Mouse (Mus musculus): ENCODE results near the gene Sec24a.

Sec24a gene

DNA sequence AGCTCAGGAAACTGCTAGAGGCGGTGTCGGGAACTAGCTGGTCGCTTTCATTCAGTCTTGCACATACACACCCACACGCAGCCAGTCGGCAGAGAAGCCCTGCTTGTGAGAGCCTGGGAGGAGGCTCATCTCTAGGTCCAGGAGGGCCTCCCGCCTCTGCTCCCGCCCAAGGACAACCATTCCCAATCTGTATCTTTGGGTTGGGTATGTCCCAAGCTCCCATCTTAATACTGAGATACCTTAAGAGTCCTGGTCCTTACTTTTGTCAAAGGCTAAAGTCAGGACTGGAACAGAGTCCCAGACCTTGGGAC, 113.6 kb downstream of the Sec24a start:
- no peak for DNase-seq (ENCODE audit: low spot score)

DNA sequence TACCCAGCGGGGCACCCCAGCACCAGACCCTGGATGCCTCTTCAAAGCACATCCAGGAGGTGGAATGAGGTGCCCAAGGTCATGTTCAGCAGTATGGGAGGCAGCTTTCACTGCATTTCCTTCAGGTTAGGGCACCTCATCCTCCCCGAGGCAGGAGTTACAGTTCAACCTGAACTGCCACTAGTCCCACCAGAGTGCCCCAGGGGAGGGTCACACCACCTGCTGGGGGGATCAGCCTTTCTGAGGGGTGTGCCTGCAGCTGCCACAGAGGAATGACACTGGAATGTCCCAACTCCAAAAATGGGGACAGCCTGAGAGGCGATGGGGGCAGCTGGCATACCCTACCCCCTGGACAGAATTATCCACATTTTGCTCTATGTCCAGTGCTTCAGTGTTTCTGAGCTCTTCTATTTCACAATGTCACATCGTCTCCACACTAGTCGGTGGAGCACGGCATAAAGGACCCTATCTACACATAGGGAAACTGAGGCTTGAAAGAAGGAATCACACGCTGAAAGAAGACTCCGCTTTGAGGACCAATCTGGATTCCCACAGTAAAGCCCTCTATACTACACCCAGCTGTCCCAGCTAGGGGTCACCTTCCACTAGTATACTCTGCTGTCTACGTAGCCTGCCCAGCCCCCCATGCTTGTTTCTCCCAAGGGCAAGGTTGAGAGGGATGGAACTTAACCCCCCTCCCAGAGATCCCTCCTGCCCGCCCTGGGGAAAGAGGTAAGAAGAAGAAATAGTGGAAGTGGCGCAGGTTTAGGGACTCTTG, 114.1 kb downstream of the Sec24a start:
- DNase-seq (ENCODE audit: low spot score), result no peak

DNA sequence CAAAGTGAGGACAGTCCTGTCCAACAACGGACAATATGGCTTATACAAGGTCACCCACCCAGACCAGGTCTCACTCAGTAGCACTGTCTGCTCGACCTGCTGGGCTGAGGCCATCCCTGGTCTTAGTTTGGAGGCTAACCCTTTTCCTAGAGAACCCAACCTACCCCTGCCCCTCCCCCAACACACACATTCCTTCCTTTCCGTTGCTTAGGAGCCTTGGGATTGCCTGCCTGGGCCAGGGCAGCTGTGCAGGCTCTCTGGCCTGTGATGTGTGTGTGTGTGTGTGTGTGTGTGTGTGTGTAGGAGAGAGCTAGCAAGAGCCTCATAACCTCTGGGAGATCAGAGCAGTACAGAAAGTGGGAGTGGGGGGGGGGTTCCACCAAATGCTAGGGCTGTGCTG, 114.9 kb downstream of the Sec24a start:
- no peak for DNase-seq (ENCODE audit: low spot score)

DNA sequence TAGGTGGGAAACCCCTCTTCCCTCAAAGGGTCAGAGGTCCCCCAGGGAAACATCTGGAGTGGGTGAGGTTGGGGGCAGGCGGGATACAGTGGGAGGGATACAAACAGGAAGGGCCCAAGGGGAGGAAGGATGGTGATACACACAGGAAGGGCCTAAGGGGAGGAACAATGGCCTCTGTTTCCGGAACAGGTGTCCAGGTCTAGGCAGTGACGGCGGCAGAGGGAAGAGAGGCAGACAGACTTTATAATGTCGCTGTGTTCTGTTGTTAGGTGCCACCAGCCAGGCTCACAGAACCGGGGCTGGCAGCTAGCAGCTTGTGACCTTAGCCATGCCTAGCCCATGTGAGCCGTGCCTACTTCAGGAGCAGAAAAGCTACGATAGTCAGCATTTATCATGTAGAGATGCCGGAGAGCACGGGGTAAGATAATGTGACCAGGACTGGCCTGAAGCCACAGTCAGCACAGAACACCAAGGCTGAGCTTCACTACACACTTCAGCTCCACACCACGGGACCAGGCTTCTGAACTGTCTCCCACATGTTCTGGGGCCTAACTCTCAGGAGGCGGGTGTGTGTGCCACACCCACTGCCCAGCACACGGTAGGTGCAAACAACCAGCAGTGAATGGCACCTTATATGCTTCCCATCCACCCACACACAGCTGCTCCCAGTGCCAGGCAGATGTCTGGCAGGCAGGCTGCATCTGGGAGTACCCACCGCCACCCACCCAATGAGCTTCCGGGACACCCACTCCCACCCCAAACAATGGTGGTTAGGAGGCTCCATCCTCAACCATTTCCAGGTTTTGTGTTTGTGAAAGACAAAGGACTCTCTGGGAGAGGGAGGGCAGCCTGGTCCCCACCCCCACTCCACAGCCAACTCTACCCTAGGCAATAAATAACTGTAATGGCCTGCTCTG, 116.4 kb downstream of the Sec24a start:
- DNase-seq (ENCODE audit: low spot score), result no peak

DNA sequence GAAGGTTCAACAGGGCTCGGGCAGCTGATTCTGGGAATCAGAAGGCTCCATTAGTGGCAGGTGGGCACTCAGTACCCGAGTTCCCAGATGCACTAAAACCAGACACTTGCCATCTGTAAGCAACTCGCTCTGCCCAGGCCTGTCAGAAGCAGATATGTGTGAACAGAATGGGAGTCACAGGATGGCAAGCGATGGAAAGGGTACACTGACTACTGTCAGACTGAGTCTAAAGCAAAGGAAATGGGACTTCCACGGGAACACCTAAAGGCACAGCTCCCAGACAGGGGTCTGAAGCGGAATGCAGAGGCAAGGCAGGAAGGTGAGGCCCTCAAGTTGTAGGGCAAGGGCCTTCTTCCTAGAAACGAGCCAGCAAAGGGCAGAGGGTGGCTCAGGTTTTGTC, 117.2 kb downstream of the Sec24a start:
- DNase-seq (ENCODE audit: low spot score), result no peak

DNA sequence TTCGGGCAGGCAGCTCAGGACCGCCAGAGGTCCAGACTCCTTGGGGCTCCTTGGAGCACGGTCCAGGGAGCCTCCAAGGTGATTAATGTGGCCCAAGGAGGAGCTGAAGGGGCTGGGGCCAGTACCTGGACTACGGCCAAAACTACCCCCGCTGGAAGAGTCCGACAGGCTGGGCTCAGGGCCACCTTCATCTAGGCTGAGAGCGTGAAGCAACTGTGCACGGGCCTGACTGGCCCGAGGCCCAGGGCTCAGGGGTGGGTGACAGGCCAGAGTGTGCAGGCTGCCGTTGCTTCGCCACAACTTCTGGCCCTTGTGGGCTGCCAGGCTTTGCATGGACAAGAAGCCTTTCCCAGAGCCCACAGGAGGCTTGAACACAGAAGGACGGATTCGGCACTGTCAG, 118.1 kb downstream of the Sec24a start:
- DNase-seq (ENCODE audit: low spot score), result no peak

DNA sequence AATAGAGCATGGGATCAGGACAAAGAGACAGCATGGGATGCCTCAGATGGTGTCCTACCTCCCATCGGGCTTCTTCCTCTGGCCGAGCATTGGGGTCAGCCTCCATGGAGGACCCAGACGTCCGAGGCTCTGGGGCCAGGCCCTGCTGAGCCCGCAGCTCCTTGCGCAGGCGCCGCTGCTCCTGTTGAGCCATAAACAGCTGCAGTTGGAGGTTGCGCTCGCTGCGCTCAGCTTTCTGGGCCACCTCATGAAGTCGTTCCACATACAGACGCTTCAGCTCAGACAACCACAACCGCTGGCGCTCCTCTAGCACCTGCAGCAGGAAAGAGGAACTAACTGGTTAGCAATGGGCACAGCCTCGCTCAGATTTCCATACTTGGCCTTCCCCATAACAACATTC, 119.2 kb downstream of the Sec24a start:
- no peak for DNase-seq (ENCODE audit: low spot score)

DNA sequence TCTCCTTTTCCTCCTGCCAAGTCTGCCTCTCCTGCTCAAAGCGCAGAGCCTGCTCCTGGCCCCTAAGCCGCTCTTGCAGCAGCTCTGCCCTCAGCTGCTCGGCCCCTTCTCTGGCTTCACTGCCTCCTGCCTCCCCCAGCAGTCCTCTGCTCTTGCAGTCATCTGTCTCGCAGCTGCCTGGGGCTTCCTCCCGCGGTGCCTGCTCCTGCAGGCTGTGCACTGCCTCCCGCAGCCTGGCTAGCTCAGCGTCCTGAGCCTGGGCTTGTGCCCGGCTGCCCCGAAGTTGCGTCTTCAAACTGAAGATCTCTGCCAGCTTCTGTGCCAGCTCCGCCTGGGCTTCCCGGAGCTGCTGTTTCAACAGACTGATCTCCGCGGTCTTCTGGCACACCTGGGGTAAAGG, 119.7 kb downstream of the Sec24a start:
- DNase-seq (ENCODE audit: low spot score), result no peak

DNA sequence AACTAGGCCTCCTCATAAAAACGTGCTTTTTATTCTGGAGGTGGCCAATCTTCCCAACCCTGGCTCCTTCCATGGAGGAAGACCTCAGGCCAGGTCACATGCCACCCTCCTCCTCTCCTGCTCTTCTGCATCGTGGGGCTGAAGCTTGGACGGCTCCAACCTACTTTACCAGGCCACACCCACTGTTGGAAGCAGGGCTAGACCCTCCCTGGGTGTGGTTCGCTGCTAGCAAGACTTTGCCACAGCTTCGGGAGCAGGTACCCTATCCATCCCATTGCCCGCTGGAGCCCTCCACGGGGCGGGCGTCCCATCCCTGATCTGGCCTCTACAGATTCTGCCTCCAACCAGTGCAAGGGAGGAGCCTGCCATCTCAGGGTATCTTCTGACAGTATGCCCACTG, 120.2 kb downstream of the Sec24a start:
- no peak for DNase-seq (ENCODE audit: low spot score)

Data from ovary, postnatal 36 days (tissue).